Mouse (Mus musculus): ENCODE results near the gene Olfr90. TPM values are rescaled to one million over a fixed set of nuclear protein-coding genes. Genes with fewer than 3 reads are reported as not detected.

The Olfr90 gene
- total and polyA plus RNA-seq, 3 experiments = not detected

- no peak for DNase-seq
Measured at GRCm38 (mm10) chr17:37061435-37061834, 26.9 kb downstream of the Olfr90 start.

GRCm38 (mm10) chr17:37056957-37057356 lies 31.3 kb downstream of the Olfr90 start:
- DNase-seq = no peak

- DNase-seq = no peak
Measured at GRCm38 (mm10) chr17:37051745-37052144, 36.6 kb downstream of the Olfr90 start.

GRCm38 (mm10) chr17:37050876-37051275 lies 37.4 kb downstream of the Olfr90 start:
- DNase-seq = no peak

- peak; percentile 89 for DNase-seq
Measured at GRCm38 (mm10) chr17:37050399-37050798, 37.9 kb downstream of the Olfr90 start.

GRCm38 (mm10) chr17:37049570-37050310 lies 38.6 kb downstream of the Olfr90 start:
- peak; percentile 77 for DNase-seq

- no peak for DNase-seq
Measured at GRCm38 (mm10) chr17:37048383-37048782, 39.9 kb downstream of the Olfr90 start.

- no peak for DNase-seq
Measured at GRCm38 (mm10) chr17:37047981-37048380, 40.3 kb downstream of the Olfr90 start.

- DNase-seq = no peak
Measured at GRCm38 (mm10) chr17:37047332-37047976, 40.8 kb downstream of the Olfr90 start.

GRCm38 (mm10) chr17:37046312-37047112 lies 41.8 kb downstream of the Olfr90 start:
- peak; percentile 82 for DNase-seq

- peak; percentile 90 for DNase-seq
Measured at GRCm38 (mm10) chr17:37045611-37046311, 42.5 kb downstream of the Olfr90 start, which contains the start of gene Gabbr1. Gene Gabbr1, plus strand, starts transcription at chr17:37045966.

GRCm38 (mm10) chr17:37044651-37045244 lies 43.6 kb downstream of the Olfr90 start:
- DNase-seq = no peak

- no peak for DNase-seq
Measured at GRCm38 (mm10) chr17:37039127-37039894, 49.0 kb downstream of the Olfr90 start.

Other genes starting within 250 kb of the Olfr90 start
- not detected for gene Trim15, start 221.3 kb downstream of the Olfr90 start, total RNA-seq (2021)
- gene Trim15, start 221.3 kb downstream of the Olfr90 start, polyA plus RNA-seq (2012; rRNA removed) = not detected in 2 replicates
- gene Trim10, start 218.9 kb downstream of the Olfr90 start, total RNA-seq (2021) = under 1 TPM; 0.12 to 0.14 TPM
- 0.04 TPM in 1 of 2 replicates, not detected in the other for gene Trim10, start 218.9 kb downstream of the Olfr90 start, polyA plus RNA-seq (2012; rRNA removed)
- 1 to 10 TPM in 1 of 2 experiments, under 1 TPM in 1; 0.23 to 1.3 TPM for gene Trim40, start 198.4 kb downstream of the Olfr90 start, total RNA-seq (2021)
- 0.33 and 0.86 TPM in 2 replicates for gene Trim40, start 198.4 kb downstream of the Olfr90 start, polyA plus RNA-seq (2012; rRNA removed)
- not detected for gene Trim31, start 190.4 kb downstream of the Olfr90 start, total RNA-seq (2021)
- not detected in 2 replicates for gene Trim31, start 190.4 kb downstream of the Olfr90 start, polyA plus RNA-seq (2012; rRNA removed)
- under 1 TPM; 0.35 to 0.49 TPM for gene Rnf39, start 145.6 kb downstream of the Olfr90 start, total RNA-seq (2021)
- gene Rnf39, start 145.6 kb downstream of the Olfr90 start, polyA plus RNA-seq (2012; rRNA removed) = 0.29 and 2.1 TPM in 2 replicates
- 100 to 1,000 TPM; 104 to 111 TPM for gene Ppp1r11, start 136.8 kb downstream of the Olfr90 start, total RNA-seq (2021)
- gene Ppp1r11, start 136.8 kb downstream of the Olfr90 start, polyA plus RNA-seq (2012; rRNA removed) = 21.4 and 23.1 TPM in 2 replicates
- gene Znrd1, start 129.9 kb downstream of the Olfr90 start, total RNA-seq (2021) = 10 to 100 TPM; 41.1 to 41.6 TPM
- 11.6 and 12.8 TPM in 2 replicates for gene Znrd1, start 129.9 kb downstream of the Olfr90 start, polyA plus RNA-seq (2012; rRNA removed)
- 10 to 100 TPM; 12.4 to 14.8 TPM for gene Znrd1as, start 129.9 kb downstream of the Olfr90 start, total RNA-seq (2021)
- 0.32 and 0.57 TPM in 2 replicates for gene Znrd1as, start 129.9 kb downstream of the Olfr90 start, polyA plus RNA-seq (2012; rRNA removed)
- not detected for gene 2410137M14Rik, start 107.3 kb downstream of the Olfr90 start, total RNA-seq (2021)
- not detected in 2 replicates for gene 2410137M14Rik, start 107.3 kb downstream of the Olfr90 start, polyA plus RNA-seq (2012; rRNA removed)
- not detected for gene H2-M5, start 99.0 kb downstream of the Olfr90 start, total RNA-seq (2021)
- not detected in 2 replicates for gene H2-M5, start 99.0 kb downstream of the Olfr90 start, polyA plus RNA-seq (2012; rRNA removed)
- gene Zfp57, start 87.3 kb downstream of the Olfr90 start, total RNA-seq (2021) = 1 to 10 TPM; 2.0 to 2.1 TPM
- 0.70 and 0.98 TPM in 2 replicates for gene Zfp57, start 87.3 kb downstream of the Olfr90 start, polyA plus RNA-seq (2012; rRNA removed)
- not detected for gene Mog, start 65.1 kb downstream of the Olfr90 start, total RNA-seq (2021)
- gene Mog, start 65.1 kb downstream of the Olfr90 start, polyA plus RNA-seq (2012; rRNA removed) = not detected in 2 replicates
- 10 to 100 TPM; 22.5 to 25.7 TPM for gene Gabbr1, start 42.5 kb downstream of the Olfr90 start, total RNA-seq (2021)
- 28.3 and 29.1 TPM in 2 replicates for gene Gabbr1, start 42.5 kb downstream of the Olfr90 start, polyA plus RNA-seq (2012; rRNA removed)
- gene Olfr91, start 9.8 kb upstream of the Olfr90 start, total RNA-seq (2021) = not detected
- gene Olfr91, start 9.8 kb upstream of the Olfr90 start, polyA plus RNA-seq (2012; rRNA removed) = not detected in 2 replicates
- not detected for gene Olfr92, start 31.6 kb upstream of the Olfr90 start, total RNA-seq (2021)
- not detected in 2 replicates for gene Olfr92, start 31.6 kb upstream of the Olfr90 start, polyA plus RNA-seq (2012; rRNA removed)
- gene Olfr93, start 73.0 kb upstream of the Olfr90 start, total RNA-seq (2021) = not detected
- not detected in 2 replicates for gene Olfr93, start 73.0 kb upstream of the Olfr90 start, polyA plus RNA-seq (2012; rRNA removed)
- not detected for gene Ubd, start 105.4 kb upstream of the Olfr90 start, total RNA-seq (2021)
- not detected in 2 replicates for gene Ubd, start 105.4 kb upstream of the Olfr90 start, polyA plus RNA-seq (2012; rRNA removed)
- not detected for gene Olfr94, start 112.5 kb upstream of the Olfr90 start, total RNA-seq (2021)
- not detected in 2 replicates for gene Olfr94, start 112.5 kb upstream of the Olfr90 start, polyA plus RNA-seq (2012; rRNA removed)
- gene Olfr95, start 124.6 kb upstream of the Olfr90 start, total RNA-seq (2021) = not detected
- gene Olfr95, start 124.6 kb upstream of the Olfr90 start, polyA plus RNA-seq (2012; rRNA removed) = not detected in 2 replicates
- gene Olfr96, start 131.6 kb upstream of the Olfr90 start, total RNA-seq (2021) = not detected
- gene Olfr96, start 131.6 kb upstream of the Olfr90 start, polyA plus RNA-seq (2012; rRNA removed) = not detected in 2 replicates
- not detected for gene Olfr97, start 148.8 kb upstream of the Olfr90 start, total RNA-seq (2021)
- gene Olfr97, start 148.8 kb upstream of the Olfr90 start, polyA plus RNA-seq (2012; rRNA removed) = not detected in 2 replicates
- not detected for gene Olfr98, start 175.2 kb upstream of the Olfr90 start, total RNA-seq (2021)
- not detected in 2 replicates for gene Olfr98, start 175.2 kb upstream of the Olfr90 start, polyA plus RNA-seq (2012; rRNA removed)
- 1 to 10 TPM; 3.3 to 6.6 TPM for gene H2-M3, start 181.7 kb upstream of the Olfr90 start, total RNA-seq (2021)
- gene H2-M3, start 181.7 kb upstream of the Olfr90 start, polyA plus RNA-seq (2012; rRNA removed) = 3.5 and 4.3 TPM in 2 replicates
- gene Olfr99, start 195.0 kb upstream of the Olfr90 start, total RNA-seq (2021) = not detected
- gene Olfr99, start 195.0 kb upstream of the Olfr90 start, polyA plus RNA-seq (2012; rRNA removed) = not detected in 2 replicates
- gene Olfr101, start 215.8 kb upstream of the Olfr90 start, total RNA-seq (2021) = not detected
- not detected in 2 replicates for gene Olfr101, start 215.8 kb upstream of the Olfr90 start, polyA plus RNA-seq (2012; rRNA removed)
- not detected for gene Olfr102, start 228.6 kb upstream of the Olfr90 start, total RNA-seq (2021)
- not detected in 2 replicates for gene Olfr102, start 228.6 kb upstream of the Olfr90 start, polyA plus RNA-seq (2012; rRNA removed)

Data from adrenal gland, adult 2 months (tissue).